Mouse (Mus musculus): Measurements from ENCODE around the gene Pcyt1b.

DNA sequence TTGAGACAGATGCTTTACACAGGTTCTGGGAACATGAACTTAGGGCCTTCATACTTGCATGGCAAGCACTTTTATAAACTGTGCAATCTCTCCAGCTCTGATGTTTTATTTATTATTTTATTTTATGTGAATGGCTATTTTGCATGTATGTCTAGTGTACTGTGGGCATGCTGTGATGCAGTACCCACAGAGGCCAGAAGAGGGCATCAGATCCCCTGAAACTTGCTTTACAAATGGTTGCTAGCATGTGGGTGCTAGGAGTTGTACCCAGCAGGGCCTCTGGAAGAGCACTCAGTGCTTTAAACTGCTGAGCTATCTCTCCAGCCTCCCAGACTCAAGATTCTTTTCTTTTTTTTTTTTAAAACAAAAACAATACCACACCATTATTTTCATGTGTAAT lies 138.5 kb downstream of the Pcyt1b start:
- TF ChIP-seq TBP (conservative IDR thresholded peaks at IDR 0.05; ENCODE audit: low read depth, low read length) (no peak), CTCF (conservative IDR thresholded peaks at IDR 0.05 in 1 of 2, IDR thresholded peaks at IDR 0.05 in 1 of 2; ENCODE audit: low read depth in 2 of 2, low read length in 2 of 2) (peak; percentile 55 to 56; a peak in 3 of 4 replicates), MYC (IDR thresholded peaks at IDR 0.05; ENCODE audit: low read depth, low read length) (no peak), POLR2A (IDR thresholded peaks at IDR 0.05; ENCODE audit: low read depth, low read length) (no peak), MXI1 (IDR thresholded peaks at IDR 0.05; ENCODE audit: low read depth, low read length) (no peak), NELFE (IDR thresholded peaks at IDR 0.05; ENCODE audit: low read depth, low read length) (no peak), GABPA (IDR thresholded peaks at IDR 0.05; ENCODE audit: insufficient replicate concordance, low read depth, low read length) (no peak), EP300 (IDR thresholded peaks at IDR 0.05; ENCODE audit: low read length) (no peak)
